Mouse (Mus musculus): Measurements from ENCODE around the gene Btbd35f26.
"Not testable (repeated sequence)": the region's sequence is repeated elsewhere in the genome, so short reads cannot be mapped to it uniquely, and the experiment has no call there.

Btbd35f26 gene

DNA sequence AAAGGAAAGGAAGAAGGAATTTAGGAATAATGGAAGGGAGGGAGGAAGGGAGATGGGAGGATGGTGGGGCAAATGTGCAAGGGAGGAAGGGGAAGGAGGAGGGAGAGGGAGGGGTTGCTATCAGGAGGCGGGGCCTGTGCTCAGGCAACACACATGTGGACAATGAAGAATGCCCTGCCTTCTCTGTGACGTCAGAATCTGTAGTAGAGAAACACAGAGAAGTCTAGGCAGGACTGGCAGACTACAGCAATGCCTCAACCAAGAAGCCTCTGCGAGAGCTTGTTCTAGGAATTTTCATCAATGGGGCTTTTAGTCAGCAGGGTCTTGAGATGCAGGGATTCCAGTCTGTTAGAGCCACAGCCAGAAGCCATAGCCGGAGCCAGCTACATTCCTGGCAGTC, at the start of gene Btbd35f26:
TSS of gene Btbd35f26 (plus strand) at position 301 of the 400 bp plus-strand sequence.
- DNase-seq: not testable (repeated sequence)

DNA sequence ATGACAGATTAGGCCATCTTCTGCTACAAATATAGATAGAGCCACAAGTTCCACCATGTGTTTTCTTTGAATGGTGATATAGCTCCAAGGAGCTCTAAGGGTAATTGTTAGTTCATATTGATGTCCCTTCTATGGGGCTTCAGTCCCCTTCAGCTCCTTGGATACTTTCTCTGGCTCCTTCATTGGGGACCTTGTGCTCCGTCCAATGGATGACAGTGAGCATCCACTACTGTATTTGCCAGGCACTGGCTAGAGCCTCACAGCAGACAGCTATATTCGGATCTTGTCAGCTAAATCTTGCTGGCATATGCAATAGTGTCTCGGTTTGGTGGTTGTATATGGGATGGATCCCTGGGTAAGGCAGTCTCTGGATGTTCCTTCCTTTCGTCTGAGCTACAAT, 5.7 kb downstream of the Btbd35f26 start:
- DNase-seq: peak in 1 of 2 experiments; percentile 1

DNA sequence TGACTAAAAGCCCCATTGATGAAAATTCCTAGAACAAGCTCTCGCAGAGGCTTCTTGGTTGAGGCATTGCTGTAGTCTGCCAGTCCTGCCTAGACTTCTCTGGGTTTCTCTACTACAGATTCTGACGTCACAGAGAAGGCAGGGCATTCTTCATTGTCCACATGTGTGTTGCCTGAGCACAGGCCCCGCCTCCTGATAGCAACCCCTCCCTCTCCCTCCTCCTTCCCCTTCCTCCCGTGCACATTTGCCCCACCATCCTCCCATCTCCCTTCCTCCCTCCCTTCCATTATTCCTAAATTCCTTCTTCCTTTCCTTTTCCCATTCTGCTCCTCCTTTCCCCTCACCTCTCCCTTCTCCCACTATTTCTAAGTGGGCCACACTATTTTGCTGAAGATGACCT, 47.6 kb downstream of the Btbd35f26 start, which contains the start of gene Btbd35f19:
TSS of gene Btbd35f19 (minus strand) at position 101 of the 400 bp plus-strand sequence.
- not testable (repeated sequence) for DNase-seq

Data from cerebellum, postnatal 25 days (tissue).